Mouse (Mus musculus): Measurements from ENCODE around the gene Pde5a.

DNA sequence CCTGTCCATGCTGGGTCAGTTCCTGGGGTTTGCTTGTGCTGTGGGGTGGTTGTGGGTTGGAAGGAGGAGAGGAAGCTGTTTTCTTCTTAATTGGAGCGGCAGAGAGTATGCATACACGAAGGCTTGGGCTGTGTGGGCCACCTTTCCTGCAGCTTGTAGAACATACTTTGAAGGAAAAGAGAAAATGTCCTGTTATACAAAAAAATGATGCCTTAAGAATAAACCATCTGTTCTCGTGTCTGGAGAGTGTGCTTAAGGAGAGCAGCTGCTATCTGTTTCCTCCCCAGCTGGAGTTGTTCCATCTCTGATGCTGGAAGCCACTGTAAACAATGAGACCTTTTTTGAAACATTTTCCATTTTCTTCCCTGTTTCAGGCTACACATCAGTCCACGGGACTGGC, 85.8 kb downstream of the Pde5a start:
- TF ChIP-seq CTCF (IDR thresholded peaks at IDR 0.05; ENCODE audit: low read depth) (no peak), EP300 (IDR thresholded peaks at IDR 0.05; ENCODE audit: low read depth) (no peak)
